13 mouse cellular contexts compared by ENCODE assay signal in the genomic region with DNA sequence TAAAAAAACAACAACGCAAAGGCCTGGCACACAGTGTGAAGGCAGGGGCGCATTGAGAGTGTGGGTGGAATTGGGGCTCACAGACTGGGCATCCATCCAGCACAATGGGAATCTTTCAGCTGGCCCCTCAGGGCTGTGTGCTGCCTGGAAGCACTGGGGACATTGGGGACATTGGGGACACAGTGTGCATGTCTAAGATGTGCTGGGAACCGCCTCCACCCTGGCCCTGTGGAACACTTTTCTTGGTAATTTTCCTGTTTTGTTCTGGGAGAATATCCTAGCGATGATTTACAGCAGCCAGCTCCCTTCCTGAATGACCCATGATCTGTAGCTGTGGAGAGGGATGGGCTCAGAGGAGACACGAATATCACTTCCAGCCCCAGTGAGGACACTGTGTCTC. TPM values are rescaled to one million over a fixed set of nuclear protein-coding genes. Genes with fewer than 3 reads are reported as not detected.
DNase-seq lines count a peak whose midpoint lies in the region; ATAC-seq lines count a peak whose summit lies in the region.
"Had no signal": no experiment of that assay in that cellular context is flagged by ENCODE, and none has a peak within 500 bp of the region (broad histone marks: within the 10 kb centered on the region; RNA-seq: fewer than 3 reads in every experiment).

No protein-coding gene starts in this region.

- no peaks in the 10 kb centered on the region for H3K4me1 ChIP-seq in forebrain, embryonic 15.5 days
- H3K4me1 ChIP-seq: limb, embryonic 12.5 days had no signal

- H3K9me3 ChIP-seq in forebrain, embryonic 15.5 days = no peaks in the 10 kb centered on the region
- H3K9me3 ChIP-seq: G1E; limb, embryonic 12.5 days had no signal

- no peak overlapping the region for H3K27ac ChIP-seq in forebrain, embryonic 15.5 days (replicated peaks)
- H3K27ac ChIP-seq: limb, embryonic 12.5 days had no signal

- no peak overlapping the region for H3K4me2 ChIP-seq in forebrain, embryonic 15.5 days (replicated peaks)
- H3K4me2 ChIP-seq: limb, embryonic 12.5 days had no signal

- peaks cover 5% of the 10 kb centered on the region; the same call in 1 of the 2 replicates for H3K36me3 ChIP-seq in forebrain, embryonic 15.5 days
- H3K36me3 ChIP-seq: G1E had no signal

- H3K9ac ChIP-seq in forebrain, embryonic 15.5 days (replicated peaks) = no peak overlapping the region
- H3K9ac ChIP-seq: limb, embryonic 12.5 days had no signal

- no peaks in the 10 kb centered on the region for H3K27me3 ChIP-seq in forebrain, embryonic 15.5 days
- H3K27me3 ChIP-seq: limb, embryonic 12.5 days had no signal

- 91% methylated on average over 5 of the region's 5 CpGs for WGBS in forebrain, embryonic 15.5 days

- ATAC-seq in forebrain, embryonic 15.5 days (replicated peaks) = no peak

- peak; percentile 11 to 20 for DNase-seq in cerebellum, adult 18-20 months
- no peak for DNase-seq in cerebellum, postnatal 36 days
- peak; percentile 9 to 20 for DNase-seq in right cerebral cortex, adult 2 months (ENCODE audit: low spot score in 2 of 2)
- DNase-seq in right cerebral cortex, postnatal 25 days = no peak
- DNase-seq in layer of hippocampus, postnatal 10 days (ENCODE audit: low spot score in 2 of 2) = peak; percentile 54 to 63
- DNase-seq in telencephalon, adult 2 months (ENCODE audit: low read depth, low spot score) = peak; percentile 26
- DNase-seq in lung, postnatal 25 days (ENCODE audit: low spot score) = no peak
- DNase-seq: cerebellum, adult 11 months; heart, adult 18-20 months; heart, postnatal 14 days had no signal

- H3K4me3 ChIP-seq in forebrain, embryonic 15.5 days = no peak overlapping the region
- H3K4me3 ChIP-seq: limb, embryonic 12.5 days had no signal

RNA-seq across cellular contexts. Expression of gene Ip6k2, which starts 29.2 kb away (rescaled TPM):
- total RNA-seq in layer of hippocampus, postnatal 10 days (2021) = 100 to 1,000 TPM; 180 to 190 TPM
- 206 and 208 TPM in 2 replicates for polyA plus RNA-seq in forebrain, embryonic 15.5 days (2015; fragmentation: Nextera tagmentation; extraction: Ambion mirVana)

RNA-seq across cellular contexts. Expression of gene Nckipsd, which starts 53.7 kb away (rescaled TPM):
- total RNA-seq in layer of hippocampus, postnatal 10 days (2021) = 10 to 100 TPM; 40.7 to 43.4 TPM
- polyA plus RNA-seq in forebrain, embryonic 15.5 days (2015; fragmentation: Nextera tagmentation; extraction: Ambion mirVana) = 21.1 and 21.2 TPM in 2 replicates

Comparison
In these comparisons a context has a peak if more than half of its experiments do, and no peak if none do; other contexts are left out.
1. DNase-seq: peak in cerebellum, adult 18-20 months (2 of 2), right cerebral cortex, adult 2 months (2 of 2), layer of hippocampus, postnatal 10 days (2 of 2) and telencephalon, adult 2 months (single experiment); none in cerebellum, postnatal 36 days (0 of 2), right cerebral cortex, postnatal 25 days (single experiment) and lung, postnatal 25 days (single experiment).